8 mouse cellular contexts compared by ENCODE assay signal in genomic region chr7:127589637-127590036, GRCm38 (mm10). TPM values are rescaled to one million over a fixed set of nuclear protein-coding genes. Genes with fewer than 3 reads are reported as not detected.
DNase-seq lines count a peak whose midpoint lies in the region; ATAC-seq lines count a peak whose summit lies in the region.
"Had no signal": no experiment of that assay in that cellular context is flagged by ENCODE, and none has a peak within 500 bp of the region (broad histone marks: within the 10 kb centered on the region; RNA-seq: fewer than 3 reads in every experiment).

No protein-coding gene starts in this region.

- peak overlapping the region; percentile 97 for H3K4me3 ChIP-seq in megakaryocyte, embryonic 14.5 days (replicated peaks)
- H3K4me3 ChIP-seq in forebrain, embryonic 14.5 days (ENCODE audit: low read depth, low read length) = peak overlapping the region; percentile 73
- H3K4me3 ChIP-seq in limb, embryonic 15.5 days = peak overlapping the region; percentile 89
- peak overlapping the region; percentile 72 for H3K4me3 ChIP-seq in stomach, embryonic 16.5 days (replicated peaks; ENCODE audit: low read length)

- H3K4me1 ChIP-seq in megakaryocyte, embryonic 14.5 days = peaks cover 59% of the 10 kb centered on the region
- peaks cover 16% of the 10 kb centered on the region for H3K4me1 ChIP-seq in forebrain, embryonic 14.5 days (ENCODE audit: control insufficient read depth, insufficient read depth, low read length)
- H3K4me1 ChIP-seq in limb, embryonic 15.5 days = peaks cover 17% of the 10 kb centered on the region
- H3K4me1 ChIP-seq in stomach, embryonic 16.5 days (ENCODE audit: control insufficient read depth, insufficient read depth, low read length) = peaks cover 13% of the 10 kb centered on the region

- no peak overlapping the region; the same call in 1 of the 2 replicates for H3K9ac ChIP-seq in forebrain, embryonic 14.5 days (ENCODE audit: low read length)
- H3K9ac ChIP-seq in limb, embryonic 15.5 days = peak overlapping the region; percentile 89; the same call in 1 of the 2 replicates
- H3K9ac ChIP-seq in stomach, embryonic 16.5 days (ENCODE audit: low read length) = peak overlapping the region; percentile 89; the same call in 1 of the 2 replicates

- no peak overlapping the region for H3K27ac ChIP-seq in forebrain, embryonic 14.5 days (ENCODE audit: low read depth, low read length)
- H3K27ac ChIP-seq in limb, embryonic 15.5 days = no peak overlapping the region
- H3K27ac ChIP-seq in stomach, embryonic 16.5 days (ENCODE audit: low read length) = no peak overlapping the region

- H3K36me3 ChIP-seq in megakaryocyte, embryonic 14.5 days (replicated peaks; ENCODE audit: low read length) = peaks cover 65% of the 10 kb centered on the region
- H3K36me3 ChIP-seq in forebrain, embryonic 14.5 days (ENCODE audit: control insufficient read depth, insufficient read depth, low read length) = peaks cover 53% of the 10 kb centered on the region
- peaks cover 55% of the 10 kb centered on the region for H3K36me3 ChIP-seq in limb, embryonic 15.5 days
- H3K36me3 ChIP-seq in stomach, embryonic 16.5 days (ENCODE audit: control insufficient read depth, insufficient read depth, low read length) = peaks cover 13% of the 10 kb centered on the region

- peak overlapping the region; percentile 60 for H3K4me2 ChIP-seq in forebrain, embryonic 14.5 days (ENCODE audit: low read length)
- peak overlapping the region; percentile 87 for H3K4me2 ChIP-seq in limb, embryonic 15.5 days
- H3K4me2 ChIP-seq in stomach, embryonic 16.5 days (ENCODE audit: low read depth, low read length) = peak overlapping the region; percentile 78

- 92% methylated on average over 9 of the region's 9 CpGs for WGBS in forebrain, embryonic 14.5 days
- WGBS in limb, embryonic 15.5 days = 86% methylated on average over 9 of the region's 9 CpGs
- WGBS in stomach, embryonic 16.5 days = 92% methylated on average over 9 of the region's 9 CpGs

- no peaks in the 10 kb centered on the region for H3K27me3 ChIP-seq in megakaryocyte, embryonic 14.5 days (replicated peaks)
- no peaks in the 10 kb centered on the region for H3K27me3 ChIP-seq in forebrain, embryonic 14.5 days (replicated peaks; ENCODE audit: control insufficient read depth, insufficient read depth, low read length)
- H3K27me3 ChIP-seq in limb, embryonic 15.5 days = no peaks in the 10 kb centered on the region
- no peaks in the 10 kb centered on the region for H3K27me3 ChIP-seq in stomach, embryonic 16.5 days (ENCODE audit: control insufficient read depth, insufficient read depth, low read length)

- DNase-seq in forebrain, embryonic 14.5 days (ENCODE audit: low spot score) = no peak
- no peak for DNase-seq in urinary bladder, postnatal 10 days (ENCODE audit: low spot score)
- no peak for DNase-seq in right cerebral cortex, postnatal 25 days
- DNase-seq: adrenal gland, postnatal 25 days had no signal

- ATAC-seq in megakaryocyte, adult 5-6 weeks (ENCODE audit: poor library complexity, severe bottlenecking) = no peak
- ATAC-seq in forebrain, embryonic 14.5 days = no peak
- ATAC-seq in limb, embryonic 15.5 days (ENCODE audit: insufficient number of reproducible peaks, low FRiP score, low TSS enrichment, low read depth) = no peak
- no peak for ATAC-seq in stomach, embryonic 16.5 days (ENCODE audit: insufficient read depth, low FRiP score)

- no peaks in the 10 kb centered on the region for H3K9me3 ChIP-seq in megakaryocyte, embryonic 14.5 days
- H3K9me3 ChIP-seq in forebrain, embryonic 14.5 days (replicated peaks; ENCODE audit: control insufficient read depth, low read length) = no peaks in the 10 kb centered on the region
- no peaks in the 10 kb centered on the region for H3K9me3 ChIP-seq in limb, embryonic 15.5 days
- H3K9me3 ChIP-seq in stomach, embryonic 16.5 days (replicated peaks; ENCODE audit: control insufficient read depth, low read length) = no peaks in the 10 kb centered on the region

RNA-seq across cellular contexts. Expression of gene Rnf40, which starts 1.1 kb away (rescaled TPM):
- polyA plus RNA-seq in megakaryocyte, embryonic 14.5 days (2012; ENCODE audit: insufficient read depth, low replicate concordance) = 14.7 and 20.8 TPM in 2 replicates
- 14.1 and 18.8 TPM in 2 replicates for total RNA-seq in megakaryocyte, adult 5-6 weeks (2015)
- 35.1 and 48.0 TPM in 2 replicates for total RNA-seq in megakaryocyte, adult 5-6 weeks (2017)
- 26.2 and 39.6 TPM in 2 replicates for polyA plus RNA-seq in forebrain, embryonic 14.5 days (2014; fragmentation: Nextera tagmentation; extraction: Ambion mirVana)
- polyA plus RNA-seq in limb, embryonic 15.5 days (2015; fragmentation: Nextera tagmentation; extraction: Ambion mirVana) = 42.9 and 46.1 TPM in 2 replicates
- polyA plus RNA-seq in stomach, embryonic 16.5 days (2015; fragmentation: Nextera tagmentation; extraction: Ambion mirVana) = 41.6 and 41.7 TPM in 2 replicates

RNA-seq across cellular contexts. Expression of gene Ccdc189, which starts 1.2 kb away (rescaled TPM):
- polyA plus RNA-seq in megakaryocyte, embryonic 14.5 days (2012; ENCODE audit: insufficient read depth, low replicate concordance) = 23.5 and 28.8 TPM in 2 replicates
- total RNA-seq in megakaryocyte, adult 5-6 weeks (2015) = 2.6 and 6.3 TPM in 2 replicates
- total RNA-seq in megakaryocyte, adult 5-6 weeks (2017) = 2.5 and 11.0 TPM in 2 replicates
- 12.5 and 12.8 TPM in 2 replicates for polyA plus RNA-seq in forebrain, embryonic 14.5 days (2014; fragmentation: Nextera tagmentation; extraction: Ambion mirVana)
- 4.2 and 7.2 TPM in 2 replicates for polyA plus RNA-seq in limb, embryonic 15.5 days (2015; fragmentation: Nextera tagmentation; extraction: Ambion mirVana)
- polyA plus RNA-seq in stomach, embryonic 16.5 days (2015; fragmentation: Nextera tagmentation; extraction: Ambion mirVana) = 6.3 and 8.1 TPM in 2 replicates

RNA-seq across cellular contexts. Expression of gene Phkg2, which starts 16.5 kb away (rescaled TPM):
- 19.1 and 27.2 TPM in 2 replicates for polyA plus RNA-seq in megakaryocyte, embryonic 14.5 days (2012; ENCODE audit: insufficient read depth, low replicate concordance)
- total RNA-seq in megakaryocyte, adult 5-6 weeks (2015) = 31.6 and 39.4 TPM in 2 replicates
- total RNA-seq in megakaryocyte, adult 5-6 weeks (2017) = 25.7 and 30.5 TPM in 2 replicates
- 59.5 and 62.2 TPM in 2 replicates for polyA plus RNA-seq in forebrain, embryonic 14.5 days (2014; fragmentation: Nextera tagmentation; extraction: Ambion mirVana)
- polyA plus RNA-seq in limb, embryonic 15.5 days (2015; fragmentation: Nextera tagmentation; extraction: Ambion mirVana) = 39.3 and 41.5 TPM in 2 replicates
- 37.6 and 44.1 TPM in 2 replicates for polyA plus RNA-seq in stomach, embryonic 16.5 days (2015; fragmentation: Nextera tagmentation; extraction: Ambion mirVana)

RNA-seq across cellular contexts. Expression of gene Zfp629, which starts 26.0 kb away (rescaled TPM):
- polyA plus RNA-seq in megakaryocyte, embryonic 14.5 days (2012; ENCODE audit: insufficient read depth, low replicate concordance) = 2.9 TPM in 1 of 2 replicates, not detected in the other
- 3.5 TPM in 2 replicates for total RNA-seq in megakaryocyte, adult 5-6 weeks (2015)
- 4.2 and 5.8 TPM in 2 replicates for total RNA-seq in megakaryocyte, adult 5-6 weeks (2017)
- 20.8 and 24.2 TPM in 2 replicates for polyA plus RNA-seq in forebrain, embryonic 14.5 days (2014; fragmentation: Nextera tagmentation; extraction: Ambion mirVana)
- polyA plus RNA-seq in limb, embryonic 15.5 days (2015; fragmentation: Nextera tagmentation; extraction: Ambion mirVana) = 11.5 and 11.7 TPM in 2 replicates
- polyA plus RNA-seq in stomach, embryonic 16.5 days (2015; fragmentation: Nextera tagmentation; extraction: Ambion mirVana) = 10.4 and 10.9 TPM in 2 replicates

RNA-seq across cellular contexts. Expression of gene Tmem265, which starts 28.4 kb away (rescaled TPM):
- polyA plus RNA-seq in megakaryocyte, embryonic 14.5 days (2012; ENCODE audit: insufficient read depth, low replicate concordance) = 0.34 TPM in 1 of 2 replicates, not detected in the other
- not detected in 2 replicates for total RNA-seq in megakaryocyte, adult 5-6 weeks (2015)
- total RNA-seq in megakaryocyte, adult 5-6 weeks (2017) = 2.5 TPM in 1 of 2 replicates, not detected in the other
- 4.1 and 4.7 TPM in 2 replicates for polyA plus RNA-seq in forebrain, embryonic 14.5 days (2014; fragmentation: Nextera tagmentation; extraction: Ambion mirVana)
- 8.7 and 12.1 TPM in 2 replicates for polyA plus RNA-seq in limb, embryonic 15.5 days (2015; fragmentation: Nextera tagmentation; extraction: Ambion mirVana)
- 10.1 and 14.0 TPM in 2 replicates for polyA plus RNA-seq in stomach, embryonic 16.5 days (2015; fragmentation: Nextera tagmentation; extraction: Ambion mirVana)
- total RNA-seq: adrenal gland, postnatal 25 days had no signal
